Mouse (Mus musculus): ENCODE results near the gene Tsc22d3.

DNA sequence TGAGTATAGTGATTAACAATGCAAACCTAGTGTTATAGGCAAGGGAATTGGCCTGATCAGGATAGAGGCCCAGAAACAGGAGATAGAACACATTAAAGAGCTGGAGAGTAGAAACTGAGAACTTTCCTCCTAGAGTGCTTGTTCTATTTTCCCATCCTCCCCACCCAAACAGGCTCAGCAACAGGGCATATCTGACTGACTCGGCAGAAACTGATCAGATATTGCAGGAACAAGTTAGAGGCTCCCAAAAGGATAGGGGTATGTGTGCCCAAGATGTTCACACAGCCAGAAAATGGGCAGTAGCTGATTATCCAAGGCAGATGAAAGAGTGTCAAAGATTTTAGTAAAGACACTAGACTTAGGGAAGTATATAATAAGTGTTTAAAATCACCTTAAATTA lies 25.3 kb downstream of the Tsc22d3 start:
- TF ChIP-seq CTCF (IDR thresholded peaks at IDR 0.05; ENCODE audit: borderline replicate concordance, control insufficient read depth, extremely low read depth, insufficient read depth, low read length, poor library complexity) (no peak), POLR2A (IDR thresholded peaks at IDR 0.05; ENCODE audit: control insufficient read depth, extremely low read depth, insufficient read depth, low read length, poor library complexity) (no peak)
